Mouse (Mus musculus): ENCODE measurements around the gene Scarf1.

DNA sequence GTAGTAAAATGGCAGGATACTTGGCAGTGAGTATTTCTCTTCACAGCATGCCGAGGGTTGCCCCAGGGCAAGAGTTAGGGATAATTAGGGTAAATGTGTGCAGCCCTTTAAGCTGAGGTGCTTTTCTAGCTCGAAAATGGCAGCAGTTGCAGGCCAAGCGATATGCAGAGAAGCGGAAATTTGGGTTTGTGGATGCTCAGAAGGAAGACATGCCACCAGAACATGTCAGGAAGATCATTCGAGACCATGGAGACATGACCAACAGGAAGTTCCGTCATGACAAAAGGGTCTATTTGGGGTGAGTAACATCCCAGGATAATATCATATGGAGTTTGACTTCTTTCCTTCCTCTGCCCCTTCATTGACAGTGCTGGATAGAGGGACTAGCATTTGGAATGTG lies 25.8 kb upstream of the Scarf1 start:
- TF ChIP-seq ZMIZ1 (IDR thresholded peaks at IDR 0.05; ENCODE audit: low read depth, low read length) (no peak), POLR2AphosphoS2 (IDR thresholded peaks at IDR 0.05; ENCODE audit: low read depth, low read length) (no peak), CTCF (conservative IDR thresholded peaks at IDR 0.05 in 1 of 2, IDR thresholded peaks at IDR 0.05 in 1 of 2; ENCODE audit: low read depth in 2 of 2, low read length in 2 of 2) (no peak), POLR2A (IDR thresholded peaks at IDR 0.05; ENCODE audit: low read depth, low read length) (no peak; the same call in 1 of the 2 replicates), MXI1 (IDR thresholded peaks at IDR 0.05; ENCODE audit: low read depth, low read length) (no peak; the same call in 1 of the 2 replicates), BHLHE40 (IDR thresholded peaks at IDR 0.05; ENCODE audit: low read depth, low read length) (no peak)

Data from CH12.LX (cell line).